Mouse (Mus musculus) cortical plate, adult 2 months (tissue): ENCODE measurements around the gene Id3.

Experiments
- CTCF ChIP-seq: fragments of 200-500 bp; IDR thresholded peaks from 2 replicates; pipeline ENCODE4 v1.5.1; 2011; ENCODE audit warnings: mild to moderate bottlenecking, control low read depth, low read length; ENCODE audit not compliant: insufficient read depth; ENCODE audit errors: extremely low read depth
- POLR2A ChIP-seq: fragments of 200-500 bp; IDR thresholded peaks from 2 replicates; pipeline ENCODE4 v1.6.1; 2011; ENCODE audit warnings: mild to moderate bottlenecking, low read length, control low read depth; ENCODE audit not compliant: insufficient read depth; ENCODE audit errors: extremely low read depth

DNA sequence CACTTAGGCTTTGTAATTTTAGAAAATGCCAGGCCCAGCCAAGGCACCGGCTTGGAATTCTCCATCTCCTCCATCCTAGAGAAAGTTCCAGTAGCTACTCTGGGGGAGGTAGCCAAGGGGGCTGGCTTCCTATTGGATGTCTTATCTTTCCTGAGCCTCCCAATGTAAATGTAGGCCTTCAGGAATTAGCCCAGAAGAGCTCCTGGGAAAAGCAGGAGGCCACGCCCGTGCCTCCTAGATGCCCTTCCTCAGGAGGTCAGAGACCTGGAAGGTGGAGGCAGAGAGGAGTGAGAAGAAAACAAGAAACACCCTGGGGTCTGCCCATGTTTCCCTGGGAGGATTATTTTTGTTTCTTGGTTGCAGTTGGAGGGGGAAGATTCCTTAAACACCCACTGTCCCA, 50.3 kb downstream of the Id3 start:
- TF ChIP-seq POLR2A (no peak), CTCF (no peak)
